In genomic region chr6:115361606-115362462, GRCm38 (mm10) we compare ENCODE assay signal across 8 mouse cellular contexts. TPM values are rescaled to one million over a fixed set of nuclear protein-coding genes. Genes with fewer than 3 reads are reported as not detected.
DNase-seq lines count a peak whose midpoint lies in the region; ATAC-seq and TF ChIP-seq lines count a peak whose summit lies in the region.

No protein-coding gene starts in this region.

- peak overlapping the region; percentile 65; the same call in 1 of the 2 replicates for H3K27ac ChIP-seq in layer of hippocampus, adult 2 months
- no peak overlapping the region for H3K27ac ChIP-seq in embryonic facial prominence, embryonic 12.5 days
- H3K27ac ChIP-seq in liver, embryonic 15.5 days (replicated peaks), result no peak overlapping the region
- H3K27ac ChIP-seq in thymus, adult 2 months (ENCODE audit: control insufficient read depth, insufficient read depth, low read length), result no peak overlapping the region

- H3K36me3 ChIP-seq in embryonic facial prominence, embryonic 12.5 days, result no peaks in the 10 kb centered on the region
- no peaks in the 10 kb centered on the region for H3K36me3 ChIP-seq in liver, embryonic 15.5 days (replicated peaks)
- no peaks in the 10 kb centered on the region for H3K36me3 ChIP-seq in thymus, adult 2 months (ENCODE audit: control insufficient read depth, insufficient read depth, low read length)

- H3K4me3 ChIP-seq in layer of hippocampus, adult 2 months, result peak overlapping the region; percentile 64
- H3K4me3 ChIP-seq in embryonic facial prominence, embryonic 12.5 days, result peak overlapping the region; percentile 43
- H3K4me3 ChIP-seq in liver, embryonic 15.5 days (replicated peaks), result peak overlapping the region; percentile 53
- peak overlapping the region; percentile 31 for H3K4me3 ChIP-seq in thymus, adult 2 months (ENCODE audit: control insufficient read depth, insufficient read depth, low read length)

- 1% methylated on average over 47 of the region's 48 CpGs for WGBS in embryonic facial prominence, embryonic 12.5 days
- 2% methylated on average over 48 of the region's 48 CpGs for WGBS in liver, embryonic 15.5 days (ENCODE audit: insufficient replicate concordance)
- WGBS in thymus, adult 2 months, result 15% methylated on average over 48 of the region's 48 CpGs

- no peak for TF ChIP-seq POLR2A in thymus, adult 2 months (IDR thresholded peaks at IDR 0.05; ENCODE audit: control insufficient read depth, extremely low read depth, insufficient read depth, low read length, poor library complexity)

- peaks cover 8% of the 10 kb centered on the region; the same call in 1 of the 2 replicates for H3K4me1 ChIP-seq in embryonic facial prominence, embryonic 12.5 days
- H3K4me1 ChIP-seq in liver, embryonic 15.5 days (replicated peaks), result no peaks in the 10 kb centered on the region
- H3K4me1 ChIP-seq in thymus, adult 2 months (replicated peaks; ENCODE audit: control insufficient read depth, insufficient read depth, low read length), result peaks cover 8% of the 10 kb centered on the region

- DNase-seq in layer of hippocampus, adult 2 months (ENCODE audit: low spot score in 2 of 2), result no peak
- DNase-seq in layer of hippocampus, adult 9-10 months (ENCODE audit: low spot score), result no peak
- peak; percentile 53 to 72 for DNase-seq in heart, adult 9 months (ENCODE audit: low spot score in 2 of 2)
- peak; percentile 43 for DNase-seq in kidney, adult 18-20 months
- DNase-seq in thymus, adult 2 months, result peak; percentile 1

- H3K9me3 ChIP-seq in embryonic facial prominence, embryonic 12.5 days, result peaks cover 5% of the 10 kb centered on the region
- no peaks in the 10 kb centered on the region for H3K9me3 ChIP-seq in liver, embryonic 15.5 days (replicated peaks)

- TF ChIP-seq CTCF in layer of hippocampus, adult 2 months (conservative IDR thresholded peaks at IDR 0.05), result no peak
- TF ChIP-seq CTCF in thymus, adult 2 months (IDR thresholded peaks at IDR 0.05; ENCODE audit: borderline replicate concordance, control insufficient read depth, extremely low read depth, insufficient read depth, low read length, poor library complexity), result no peak

- ATAC-seq in embryonic facial prominence, embryonic 12.5 days (ENCODE audit: insufficient number of reproducible peaks, insufficient read depth, low FRiP score, low TSS enrichment), result peak; percentile 74; the same call in 1 of the 2 replicates
- ATAC-seq in liver, embryonic 15.5 days (ENCODE audit: insufficient read depth), result 0 out of 2 replicates have a peak, but pooled peaks have one; percentile 9
- ATAC-seq in monocyte, adult 5-6 weeks (replicated peaks; ENCODE audit: insufficient number of reproducible peaks, low FRiP score, low TSS enrichment, poor library complexity, severe bottlenecking), result peak; percentile 44

- H3K9ac ChIP-seq in embryonic facial prominence, embryonic 12.5 days, result peak overlapping the region; percentile 52
- H3K9ac ChIP-seq in liver, embryonic 15.5 days, result no peak overlapping the region

- H3K27me3 ChIP-seq in embryonic facial prominence, embryonic 12.5 days, result peaks cover 25% of the 10 kb centered on the region
- peaks cover 41% of the 10 kb centered on the region for H3K27me3 ChIP-seq in liver, embryonic 15.5 days
- H3K27me3 ChIP-seq in thymus, adult 2 months (ENCODE audit: control insufficient read depth, insufficient read depth, low read length), result peaks cover 13% of the 10 kb centered on the region; the same call in 1 of the 2 replicates

- H3K4me2 ChIP-seq in embryonic facial prominence, embryonic 12.5 days (replicated peaks), result peak overlapping the region; percentile 99
- H3K4me2 ChIP-seq in liver, embryonic 15.5 days, result peak overlapping the region; percentile 74

RNA-seq across cellular contexts. Expression of gene Pparg, which starts 1.1 kb away (rescaled TPM):
- total RNA-seq in layer of hippocampus, adult 2 months (2021), result 1 to 10 TPM; 2.8 to 3.0 TPM
- polyA plus RNA-seq in embryonic facial prominence, embryonic 12.5 days (2016; fragmentation: Nextera tagmentation; extraction: Ambion mirVana), result 0.41 and 0.62 TPM in 2 replicates
- polyA plus RNA-seq in liver, embryonic 15.5 days (2015; fragmentation: Nextera tagmentation; extraction: Ambion mirVana), result 1.5 and 1.7 TPM in 2 replicates
- total RNA-seq in monocyte, adult 5-6 weeks (2017), result 61.9 to 76.0 TPM (median 69.3 TPM) in 3 replicates
- 9.4 and 10.5 TPM in 2 replicates for polyA plus RNA-seq in thymus, adult 2 months (2012; rRNA removed)

Comparison
In these comparisons a context has a peak if more than half of its experiments do, and no peak if none do; other contexts are left out.
1. DNase-seq: peak in heart, adult 9 months (2 of 2), kidney, adult 18-20 months (single experiment) and thymus, adult 2 months (single experiment); none in layer of hippocampus, adult 2 months (0 of 2) and layer of hippocampus, adult 9-10 months (single experiment).
2. ATAC-seq: peak in every context shown above with its lines; median percentile 74 in embryonic facial prominence, embryonic 12.5 days; 44 in monocyte, adult 5-6 weeks; 9 in liver, embryonic 15.5 days.
3. Peak in every context shown above with its lines, with median percentiles within 50 percentile points of each other: H3K4me3 ChIP-seq.